Mouse (Mus musculus) layer of hippocampus, adult 9-10 months (tissue): ENCODE results near the gene Dtnbp1.

ENCODE experiments used
- DNase-seq: peaks from one replicate; pipeline ENCODE4 v3.0.0; 2022; ENCODE audit warnings: low spot score

Dtnbp1 gene

GRCm38 (mm10) chr13:45001228-45001910 is 578 bp downstream of the Dtnbp1 start:
- DNase-seq = no peak

- DNase-seq = no peak
Measured at GRCm38 (mm10) chr13:45000836-45001227, 1.1 kb downstream of the Dtnbp1 start.

- no peak for DNase-seq
Measured at GRCm38 (mm10) chr13:44999211-44999610, 2.7 kb downstream of the Dtnbp1 start.

GRCm38 (mm10) chr13:44996339-44996738 is 5.6 kb downstream of the Dtnbp1 start:
- DNase-seq = no peak

GRCm38 (mm10) chr13:44992550-44993205 is 9.3 kb downstream of the Dtnbp1 start:
- no peak for DNase-seq

- no peak for DNase-seq
Measured at GRCm38 (mm10) chr13:44991936-44992335, 10.0 kb downstream of the Dtnbp1 start.

GRCm38 (mm10) chr13:44990073-44990682 is 11.8 kb downstream of the Dtnbp1 start:
- DNase-seq = no peak

GRCm38 (mm10) chr13:44986352-44986751 is 15.6 kb downstream of the Dtnbp1 start:
- no peak for DNase-seq

GRCm38 (mm10) chr13:44985321-44985720 is 16.6 kb downstream of the Dtnbp1 start:
- no peak for DNase-seq

- DNase-seq = no peak
Measured at GRCm38 (mm10) chr13:44983635-44984401, 18.1 kb downstream of the Dtnbp1 start.

GRCm38 (mm10) chr13:44982799-44983198 is 19.1 kb downstream of the Dtnbp1 start:
- no peak for DNase-seq

GRCm38 (mm10) chr13:44979433-44979832 is 22.5 kb downstream of the Dtnbp1 start:
- no peak for DNase-seq

GRCm38 (mm10) chr13:44977483-44978141 is 24.3 kb downstream of the Dtnbp1 start:
- no peak for DNase-seq

- no peak for DNase-seq
Measured at GRCm38 (mm10) chr13:44977059-44977458, 24.9 kb downstream of the Dtnbp1 start.

GRCm38 (mm10) chr13:44960542-44961291 is 41.2 kb downstream of the Dtnbp1 start:
- no peak for DNase-seq

- DNase-seq = no peak
Measured at GRCm38 (mm10) chr13:44957049-44957448, 44.9 kb downstream of the Dtnbp1 start.

- DNase-seq = no peak
Measured at GRCm38 (mm10) chr13:44955781-44956180, 46.2 kb downstream of the Dtnbp1 start.

- no peak for DNase-seq
Measured at GRCm38 (mm10) chr13:44954232-44954568, 47.7 kb downstream of the Dtnbp1 start.

GRCm38 (mm10) chr13:44953546-44954231 is 48.3 kb downstream of the Dtnbp1 start:
- no peak for DNase-seq

- DNase-seq = no peak
Measured at GRCm38 (mm10) chr13:44952393-44953086, 49.4 kb downstream of the Dtnbp1 start.
